Mouse (Mus musculus): Measurements from ENCODE around the gene Acsf3. TPM values are rescaled to one million over a fixed set of nuclear protein-coding genes. Genes with fewer than 3 reads are reported as not detected.

The Acsf3 gene
- total and polyA plus RNA-seq, 2 experiments from 2014 or later: 18.9 to 22.1 TPM

- no peaks in the 10 kb centered on the region for H3K4me1 ChIP-seq (ENCODE audit: insufficient read depth, low read length)
- 43% methylated on average over 10 of the region's 10 CpGs for whole genome bisulfite sequencing
- no peaks in the 10 kb centered on the region for H3K36me3 ChIP-seq (ENCODE audit: insufficient read depth, low read length)
- no peak overlapping the region for H3K9ac ChIP-seq (replicated peaks; ENCODE audit: low read length, poor library complexity, severe bottlenecking)
- H3K27ac ChIP-seq (ENCODE audit: low read depth, low read length): no peak overlapping the region
- DNase-seq (ENCODE audit: low spot score): no peak
- no peaks in the 10 kb centered on the region for H3K9me3 ChIP-seq (ENCODE audit: low read length)
- no peaks in the 10 kb centered on the region for H3K27me3 ChIP-seq (ENCODE audit: insufficient read depth, low read length)
- no peak for TF ChIP-seq CTCF (IDR thresholded peaks at IDR 0.05)
- no peak for ATAC-seq (ENCODE audit: low FRiP score)
- no peak overlapping the region for H3K4me2 ChIP-seq (ENCODE audit: low read depth, low read length, poor library complexity, severe bottlenecking)
- no peak overlapping the region for H3K4me3 ChIP-seq (ENCODE audit: low read depth, low read length)
Measured at GRCm38 (mm10) chr8:122772431-122773060, 2.7 kb upstream of the Acsf3 start.

- H3K9me3 ChIP-seq (ENCODE audit: low read length): no peaks in the 10 kb centered on the region
- no peak for TF ChIP-seq CTCF (IDR thresholded peaks at IDR 0.05)
- H3K4me1 ChIP-seq (ENCODE audit: insufficient read depth, low read length): no peaks in the 10 kb centered on the region
- no peaks in the 10 kb centered on the region for H3K27me3 ChIP-seq (ENCODE audit: insufficient read depth, low read length)
- H3K9ac ChIP-seq (replicated peaks; ENCODE audit: low read length, poor library complexity, severe bottlenecking): no peak overlapping the region
- H3K4me2 ChIP-seq (ENCODE audit: low read depth, low read length, poor library complexity, severe bottlenecking): no peak overlapping the region
- ATAC-seq (ENCODE audit: low FRiP score) (no peak), DNase-seq (ENCODE audit: low spot score) (no peak)
- 90% methylated on average over 6 of the region's 6 CpGs for WGBS
- H3K27ac ChIP-seq (ENCODE audit: low read depth, low read length): no peak overlapping the region
- peaks cover 31% of the 10 kb centered on the region for H3K36me3 ChIP-seq (ENCODE audit: insufficient read depth, low read length)
- no peak overlapping the region for H3K4me3 ChIP-seq (ENCODE audit: low read depth, low read length)
Measured at GRCm38 (mm10) chr8:122777701-122778100, 2.4 kb downstream of the Acsf3 start.

GRCm38 (mm10) chr8:122778703-122779239 lies 3.5 kb downstream of the Acsf3 start:
- no peak overlapping the region for H3K4me2 ChIP-seq (ENCODE audit: low read depth, low read length, poor library complexity, severe bottlenecking)
- no peaks in the 10 kb centered on the region for H3K4me1 ChIP-seq (ENCODE audit: insufficient read depth, low read length)
- DNase-seq (ENCODE audit: low spot score): no peak
- peaks cover 37% of the 10 kb centered on the region for H3K36me3 ChIP-seq (ENCODE audit: insufficient read depth, low read length)
- H3K9ac ChIP-seq (replicated peaks; ENCODE audit: low read length, poor library complexity, severe bottlenecking): no peak overlapping the region
- no peak for TF ChIP-seq CTCF (IDR thresholded peaks at IDR 0.05)
- WGBS: 91% methylated on average over 3 of the region's 3 CpGs
- no peak for ATAC-seq (ENCODE audit: low FRiP score)
- no peak overlapping the region for H3K4me3 ChIP-seq (ENCODE audit: low read depth, low read length)
- no peak overlapping the region for H3K27ac ChIP-seq (ENCODE audit: low read depth, low read length)
- H3K9me3 ChIP-seq (ENCODE audit: low read length): no peaks in the 10 kb centered on the region
- H3K27me3 ChIP-seq (ENCODE audit: insufficient read depth, low read length): no peaks in the 10 kb centered on the region

- no peak for TF ChIP-seq CTCF (IDR thresholded peaks at IDR 0.05)
- Histone ChIP-seq H3K4me1 (ENCODE audit: insufficient read depth, low read length) (no peaks in the 10 kb centered on the region), H3K27me3 (ENCODE audit: insufficient read depth, low read length) (no peaks in the 10 kb centered on the region), H3K9me3 (ENCODE audit: low read length) (no peaks in the 10 kb centered on the region), H3K36me3 (ENCODE audit: insufficient read depth, low read length) (peaks cover 42% of the 10 kb centered on the region), H3K9ac (replicated peaks; ENCODE audit: low read length, poor library complexity, severe bottlenecking) (no peak overlapping the region), H3K4me2 (ENCODE audit: low read depth, low read length, poor library complexity, severe bottlenecking) (no peak overlapping the region), H3K27ac (ENCODE audit: low read depth, low read length) (no peak overlapping the region), H3K4me3 (ENCODE audit: low read depth, low read length) (no peak overlapping the region)
- WGBS: 83% methylated on average over 9 of the region's 9 CpGs
- DNase-seq (ENCODE audit: low spot score): no peak
- no peak for ATAC-seq (ENCODE audit: low FRiP score)
Measured at GRCm38 (mm10) chr8:122779255-122779654, 4.0 kb downstream of the Acsf3 start.

- Histone ChIP-seq H3K4me2 (ENCODE audit: low read depth, low read length, poor library complexity, severe bottlenecking) (no peak overlapping the region), H3K4me1 (ENCODE audit: insufficient read depth, low read length) (no peaks in the 10 kb centered on the region), H3K27me3 (ENCODE audit: insufficient read depth, low read length) (no peaks in the 10 kb centered on the region), H3K4me3 (ENCODE audit: low read depth, low read length) (no peak overlapping the region), H3K9ac (replicated peaks; ENCODE audit: low read length, poor library complexity, severe bottlenecking) (no peak overlapping the region), H3K36me3 (ENCODE audit: insufficient read depth, low read length) (peaks cover 71% of the 10 kb centered on the region), H3K27ac (ENCODE audit: low read depth, low read length) (no peak overlapping the region), H3K9me3 (ENCODE audit: low read length) (no peaks in the 10 kb centered on the region)
- ATAC-seq (ENCODE audit: low FRiP score) (no peak), DNase-seq (ENCODE audit: low spot score) (no peak)
- WGBS: 76% methylated on average over 1 of the region's 1 CpGs
- TF ChIP-seq CTCF (IDR thresholded peaks at IDR 0.05): no peak
Measured at GRCm38 (mm10) chr8:122784756-122785155, 9.5 kb downstream of the Acsf3 start.

GRCm38 (mm10) chr8:122789796-122790195 lies 14.5 kb downstream of the Acsf3 start:
- 95% methylated on average over 5 of the region's 5 CpGs for WGBS
- Histone ChIP-seq H3K9me3 (ENCODE audit: low read length) (no peaks in the 10 kb centered on the region), H3K4me1 (ENCODE audit: insufficient read depth, low read length) (no peaks in the 10 kb centered on the region), H3K36me3 (ENCODE audit: insufficient read depth, low read length) (peaks cover 40% of the 10 kb centered on the region), H3K27me3 (ENCODE audit: insufficient read depth, low read length) (no peaks in the 10 kb centered on the region), H3K9ac (replicated peaks; ENCODE audit: low read length, poor library complexity, severe bottlenecking) (no peak overlapping the region), H3K27ac (ENCODE audit: low read depth, low read length) (no peak overlapping the region), H3K4me2 (ENCODE audit: low read depth, low read length, poor library complexity, severe bottlenecking) (no peak overlapping the region), H3K4me3 (ENCODE audit: low read depth, low read length) (no peak overlapping the region)
- DNase-seq (ENCODE audit: low spot score) (no peak), ATAC-seq (ENCODE audit: low FRiP score) (no peak)
- TF ChIP-seq CTCF (IDR thresholded peaks at IDR 0.05): no peak
